Mouse (Mus musculus) lung, postnatal 0 days (tissue): ENCODE results near the gene Glrp1.

Experiments used
- CTCF ChIP-seq: IDR thresholded peaks from 2 replicates; pipeline ENCODE4 v1.5.1; 2016; ENCODE audit warnings: antibody characterized with exemption, mild to moderate bottlenecking
- EP300 ChIP-seq: IDR thresholded peaks from 2 replicates; pipeline ENCODE4 v1.6.1; 2016; ENCODE audit warnings: antibody characterized with exemption, mild to moderate bottlenecking, control low read depth

DNA sequence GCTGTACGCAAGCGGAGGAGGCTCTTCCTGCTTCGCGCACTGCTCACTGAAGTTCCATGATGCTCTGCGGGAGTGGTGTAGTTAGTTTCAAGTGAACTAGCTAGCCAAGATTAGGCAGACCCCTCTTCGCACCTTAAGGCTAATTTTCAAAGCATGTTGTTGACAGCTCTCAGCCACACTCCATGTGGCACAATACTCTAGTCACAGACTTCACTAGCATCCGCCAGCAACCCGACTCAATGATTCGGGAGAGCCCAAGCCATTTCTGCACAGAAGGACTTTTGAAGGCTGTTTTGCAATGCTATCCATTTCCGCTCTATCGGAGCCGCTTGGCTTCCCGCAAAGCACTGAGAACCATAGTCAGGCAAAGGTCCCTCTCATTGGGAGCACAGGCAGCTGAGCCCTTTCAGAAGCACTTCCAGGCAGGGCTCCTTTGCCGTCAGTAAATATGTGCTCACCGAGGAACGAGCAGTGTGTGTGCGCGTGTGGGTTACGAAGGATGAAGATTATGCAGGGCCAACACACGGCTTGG is 33.2 kb downstream of the Glrp1 start:
- TF ChIP-seq CTCF = no peak
- no peak for TF ChIP-seq EP300
